Mouse (Mus musculus) E14TG2a.4 (cell line): Measurements from ENCODE around the gene Gm11541.
A peak's percentile ranks its signal among the peaks of the same experiment; 100 is the strongest.
"Not testable (repeated sequence)": the region's sequence is repeated elsewhere in the genome, so short reads cannot be mapped to it uniquely, and the experiment has no call there.

ENCODE experiments used
- H3K27me3 ChIP-seq: 2 replicates; pipeline ENCODE4 v1.6.1; 2014; ENCODE audit warnings: low read length, control low read depth; ENCODE audit not compliant: insufficient read depth
- H3K36me3 ChIP-seq: 2 replicates; pipeline ENCODE4 v1.6.1; 2014; ENCODE audit warnings: low read length, control low read depth; ENCODE audit not compliant: insufficient read depth
- H3K4me1 ChIP-seq: replicated peaks from 2 replicates; pipeline ENCODE4 v1.6.1; 2014; ENCODE audit warnings: low read depth, low read length, control low read depth
- H3K4me3 ChIP-seq: replicated peaks from 2 replicates; pipeline ENCODE4 v1.5.1; 2014; ENCODE audit warnings: mild to moderate bottlenecking, low read length
- H3K9me3 ChIP-seq: 2 replicates; pipeline ENCODE4 v1.6.1; 2014; ENCODE audit warnings: low read length, control low read depth
- CTCF ChIP-seq: conservative IDR thresholded peaks from 2 replicates; pipeline ENCODE4 v1.5.1; 2014; ENCODE audit warnings: low read length
- NANOG ChIP-seq: IDR thresholded peaks from 2 replicates; pipeline ENCODE4 v1.6.1; 2014; ENCODE audit warnings: borderline replicate concordance, low read length, mixed read lengths
- POU5F1 ChIP-seq: IDR thresholded peaks from 2 replicates; pipeline ENCODE4 v1.6.1; 2014; ENCODE audit warnings: low read length, borderline replicate concordance

Gene Gm11541

DNA sequence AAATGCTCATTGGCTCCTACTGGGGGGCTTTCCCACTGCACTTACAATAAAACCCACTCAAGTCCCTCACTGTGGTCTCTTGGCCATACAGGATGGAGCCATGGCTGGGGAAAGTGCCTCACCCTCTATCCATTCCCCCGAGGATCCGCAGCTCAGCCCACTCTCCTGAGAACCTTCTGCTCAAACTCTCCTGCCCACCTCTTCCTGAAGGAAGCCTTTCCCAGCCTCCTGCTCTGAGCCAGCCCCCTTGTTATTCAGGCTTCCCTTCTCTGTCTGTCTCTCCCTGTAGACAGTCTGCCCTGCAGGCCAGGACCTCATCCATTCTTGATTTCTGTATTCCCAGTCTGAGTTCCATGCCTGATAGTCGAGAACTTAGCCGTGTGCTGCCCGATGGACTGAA lies 29.3 kb downstream of the Gm11541 start:
- Histone ChIP-seq H3K4me1 (peaks cover 59% of the 10 kb centered on the region), H3K27me3 (no peaks in the 10 kb centered on the region), H3K9me3 (no peaks in the 10 kb centered on the region), H3K4me3 (no peak overlapping the region), H3K36me3 (peaks cover 21% of the 10 kb centered on the region)
- no peak for TF ChIP-seq CTCF
- no peak for TF ChIP-seq NANOG
- no peak for TF ChIP-seq POU5F1

DNA sequence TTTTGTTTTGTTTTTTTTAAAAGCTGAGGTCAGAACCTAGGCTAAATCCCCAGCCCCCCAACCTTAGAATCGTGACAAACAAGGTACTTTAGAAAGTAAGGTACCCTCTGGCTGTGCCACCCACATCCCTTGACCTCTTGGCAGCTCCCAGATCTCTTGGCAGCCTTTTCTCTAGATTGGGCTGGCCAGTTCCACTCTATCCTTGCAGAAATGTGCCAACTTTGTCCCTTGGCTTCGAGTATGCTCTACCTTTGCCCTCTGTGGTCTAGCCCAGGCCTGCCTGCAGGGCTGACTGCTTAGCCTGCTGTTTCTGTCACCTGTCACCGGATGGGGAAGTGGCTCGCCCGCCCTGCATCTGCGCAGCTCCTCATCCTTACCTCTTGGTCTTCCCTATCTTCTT lies 39.0 kb downstream of the Gm11541 start:
- no peaks in the 10 kb centered on the region for H3K27me3 ChIP-seq
- peaks cover 95% of the 10 kb centered on the region for H3K36me3 ChIP-seq
- H3K4me1 ChIP-seq, result peaks cover 46% of the 10 kb centered on the region
- TF ChIP-seq CTCF (no peak), POU5F1 (no peak), NANOG (no peak)
- H3K9me3 ChIP-seq, result no peaks in the 10 kb centered on the region
- H3K4me3 ChIP-seq, result no peak overlapping the region

DNA sequence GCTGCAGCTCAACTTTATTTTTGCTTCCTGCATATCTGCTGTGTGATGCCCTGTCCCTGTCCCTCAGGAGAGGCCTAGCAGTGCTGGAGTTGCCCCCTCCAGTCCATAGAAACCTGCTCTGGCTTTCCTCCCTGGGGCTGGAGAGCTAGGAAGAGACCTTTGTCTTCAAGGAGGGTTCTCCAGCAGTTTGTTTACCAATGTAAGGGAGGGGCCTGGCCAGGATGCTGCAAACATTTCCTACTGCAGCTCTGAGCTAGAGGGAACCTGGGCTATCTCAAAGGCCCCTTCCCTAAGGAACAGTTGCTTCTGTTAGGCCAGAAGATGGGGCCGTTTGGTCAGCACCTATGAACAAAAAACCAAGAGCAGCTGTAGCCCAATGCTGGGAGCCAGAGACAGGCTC lies 43.0 kb downstream of the Gm11541 start:
- H3K36me3 ChIP-seq, result peaks cover 94% of the 10 kb centered on the region
- no peak overlapping the region for H3K4me3 ChIP-seq
- no peaks in the 10 kb centered on the region for H3K9me3 ChIP-seq
- no peak for TF ChIP-seq CTCF
- no peak for TF ChIP-seq NANOG
- TF ChIP-seq POU5F1, result no peak
- peaks cover 49% of the 10 kb centered on the region for H3K4me1 ChIP-seq
- no peaks in the 10 kb centered on the region for H3K27me3 ChIP-seq

DNA sequence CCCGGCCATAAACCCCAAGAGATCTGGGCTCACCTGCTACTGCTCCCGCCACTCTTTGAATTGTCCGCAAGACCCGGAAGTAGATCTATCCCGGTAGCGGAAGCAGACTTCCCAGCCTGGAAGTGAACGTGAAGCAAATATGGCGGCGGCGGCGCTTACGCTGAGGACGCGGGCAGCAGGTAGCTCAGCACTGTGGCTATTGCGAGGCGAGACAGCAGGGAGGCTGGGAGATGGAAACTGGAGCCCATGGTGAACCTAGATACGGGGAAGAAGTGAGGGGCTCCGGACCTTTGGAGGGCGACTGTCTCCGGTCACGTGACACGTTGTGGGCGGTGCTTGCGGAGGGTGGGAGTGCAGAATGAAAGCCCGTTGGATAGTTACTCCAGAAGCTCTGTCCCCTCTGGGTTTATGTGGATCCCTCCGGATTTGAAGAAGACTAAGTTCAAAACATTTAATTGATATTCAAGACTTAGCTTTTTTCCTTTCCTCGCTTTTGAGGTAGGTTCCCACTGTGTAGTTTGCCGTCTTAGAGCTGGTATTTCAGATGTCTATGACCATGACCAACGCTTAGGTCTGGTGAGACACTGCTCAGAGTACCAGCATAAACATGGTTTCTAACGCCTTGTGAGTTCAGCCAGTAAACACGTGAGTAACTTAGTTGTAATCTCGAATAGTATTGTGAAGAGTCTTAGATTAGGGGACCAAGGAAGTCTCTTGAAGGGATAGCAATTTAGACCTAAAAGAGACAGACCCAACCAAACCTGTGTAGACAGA lies 50.4 kb downstream of the Gm11541 start, which contains the start of the genes Mrpl27 and Eme1:
Mrpl27 (plus strand) TSS at position 105 of the 774 bp plus-strand sequence.
Eme1 (minus strand) TSS at position 302 of the 774 bp plus-strand sequence.
- peaks cover 65% of the 10 kb centered on the region for H3K36me3 ChIP-seq
- H3K4me1 ChIP-seq, result peaks cover 58% of the 10 kb centered on the region
- H3K27me3 ChIP-seq, result no peaks in the 10 kb centered on the region
- no peak for TF ChIP-seq NANOG
- TF ChIP-seq POU5F1, result no peak
- no peak for TF ChIP-seq CTCF
- peak within 1 kb of the TSS; percentile 94 for H3K4me3 ChIP-seq
- H3K9me3 ChIP-seq, result no peaks in the 10 kb centered on the region

DNA sequence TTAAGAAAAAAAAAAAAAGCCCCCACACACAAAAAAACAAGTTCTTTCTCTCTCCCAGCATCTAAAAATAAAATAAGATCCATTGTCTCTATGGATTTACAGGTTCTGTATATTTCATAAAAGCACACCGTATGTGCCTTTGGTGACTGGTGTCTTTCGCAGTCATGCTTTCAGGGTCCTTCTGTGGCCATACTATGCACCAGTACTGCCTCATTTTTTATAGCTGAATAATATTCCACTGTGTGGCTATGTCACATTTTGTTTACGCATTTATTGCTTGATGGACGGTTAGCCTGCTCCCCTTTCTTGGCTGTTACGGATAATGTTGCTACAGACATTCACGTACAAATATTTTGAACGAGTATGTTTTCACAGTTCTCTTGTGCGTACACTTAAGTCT lies 51.3 kb downstream of the Gm11541 start:
- H3K9me3 ChIP-seq, result no peaks in the 10 kb centered on the region
- peak overlapping the region; percentile 94 for H3K4me3 ChIP-seq
- peaks cover 64% of the 10 kb centered on the region for H3K36me3 ChIP-seq
- peaks cover 58% of the 10 kb centered on the region for H3K4me1 ChIP-seq
- TF ChIP-seq NANOG, result no peak
- no peak for TF ChIP-seq CTCF
- no peak for TF ChIP-seq POU5F1
- no peaks in the 10 kb centered on the region for H3K27me3 ChIP-seq

DNA sequence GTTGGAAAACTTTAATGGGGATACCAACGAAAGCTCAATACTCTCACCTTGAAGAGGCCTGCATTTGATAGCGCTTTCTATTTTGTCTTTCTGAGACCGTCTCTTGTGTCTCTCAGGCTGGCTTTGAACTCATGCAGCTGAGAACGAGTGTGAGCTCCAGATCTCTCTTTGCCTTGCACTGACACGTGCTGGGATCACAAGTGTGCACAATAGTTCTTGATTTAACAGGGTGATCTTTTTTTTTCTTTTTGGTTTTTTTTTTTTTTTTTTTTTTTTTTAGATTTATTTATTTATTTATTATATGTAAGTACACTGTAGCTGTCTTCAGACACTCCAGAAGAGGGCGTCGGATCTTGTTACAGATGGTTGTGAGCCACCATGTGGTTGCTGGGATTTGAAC lies 53.1 kb downstream of the Gm11541 start:
- Histone ChIP-seq H3K4me1 (peaks cover 50% of the 10 kb centered on the region), H3K36me3 (peaks cover 64% of the 10 kb centered on the region)
- not testable (repeated sequence) for H3K27me3 ChIP-seq, H3K9me3 ChIP-seq, H3K4me3 ChIP-seq

DNA sequence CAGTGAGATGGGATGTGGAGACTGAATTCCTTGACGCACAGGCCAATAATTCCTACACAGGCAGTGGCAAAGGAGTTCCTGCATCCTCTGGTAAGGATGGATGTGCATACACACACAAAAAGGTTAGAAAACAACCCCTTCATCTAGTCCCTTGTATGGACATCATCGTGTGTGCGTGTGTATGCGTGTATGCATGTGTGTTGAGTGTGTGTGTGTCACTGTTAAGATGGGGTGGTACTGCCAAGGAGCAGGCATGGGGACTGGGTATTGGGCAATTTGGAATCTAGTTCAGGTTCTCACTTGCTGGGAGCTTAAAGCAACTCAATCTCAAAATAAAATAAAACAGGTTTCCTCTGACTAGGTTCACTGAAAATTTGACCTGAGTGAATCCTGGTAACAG lies 57.8 kb downstream of the Gm11541 start:
- no peaks in the 10 kb centered on the region for H3K27me3 ChIP-seq
- TF ChIP-seq CTCF, result no peak
- TF ChIP-seq NANOG, result no peak
- no peak for TF ChIP-seq POU5F1
- H3K36me3 ChIP-seq, result peaks cover 97% of the 10 kb centered on the region
- no peaks in the 10 kb centered on the region for H3K9me3 ChIP-seq
- H3K4me1 ChIP-seq, result peaks cover 50% of the 10 kb centered on the region
- no peak overlapping the region for H3K4me3 ChIP-seq
